Mouse (Mus musculus) lung, postnatal 4 days (tissue): ENCODE results near the gene Skp2.

ENCODE experiments used
- DNase-seq, 2 experiments: peaks; one replicate each; pipeline ENCODE4 v3.0.0; 2021

The Skp2 gene

DNA sequence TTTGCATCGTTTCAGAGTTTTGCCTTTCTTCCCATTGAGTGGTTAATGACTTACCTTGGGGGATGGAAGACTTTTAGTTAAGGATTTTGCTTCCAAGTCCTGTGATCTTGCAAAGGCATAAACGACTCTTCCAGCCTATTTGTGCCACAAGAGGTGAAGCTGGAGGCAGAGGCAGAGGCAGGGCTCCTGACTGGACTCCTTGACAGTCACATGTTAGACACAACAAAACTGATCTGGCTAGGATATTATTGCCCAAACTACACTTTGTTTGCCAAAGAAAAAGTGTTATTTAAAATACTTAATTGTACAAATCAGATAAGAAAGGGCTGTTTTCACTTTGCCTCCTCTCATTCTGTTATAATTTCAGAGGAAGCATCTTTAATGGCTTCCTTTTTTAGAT is 81.1 kb downstream of the Skp2 start:
- DNase-seq = no peak

- DNase-seq = no peak
Observed at GRCm38 (mm10) chr15:9073684-9074083, 81.5 kb downstream of the Skp2 start.

- no peak for DNase-seq
Observed at GRCm38 (mm10) chr15:9073067-9073608, 82.1 kb downstream of the Skp2 start.

GRCm38 (mm10) chr15:9072630-9073029 is 82.6 kb downstream of the Skp2 start:
- DNase-seq = peak in 1 of 2 experiments; percentile 24

GRCm38 (mm10) chr15:9071556-9072544 is 83.4 kb downstream of the Skp2 start:
- DNase-seq = peak; percentile 65 to 67

DNA sequence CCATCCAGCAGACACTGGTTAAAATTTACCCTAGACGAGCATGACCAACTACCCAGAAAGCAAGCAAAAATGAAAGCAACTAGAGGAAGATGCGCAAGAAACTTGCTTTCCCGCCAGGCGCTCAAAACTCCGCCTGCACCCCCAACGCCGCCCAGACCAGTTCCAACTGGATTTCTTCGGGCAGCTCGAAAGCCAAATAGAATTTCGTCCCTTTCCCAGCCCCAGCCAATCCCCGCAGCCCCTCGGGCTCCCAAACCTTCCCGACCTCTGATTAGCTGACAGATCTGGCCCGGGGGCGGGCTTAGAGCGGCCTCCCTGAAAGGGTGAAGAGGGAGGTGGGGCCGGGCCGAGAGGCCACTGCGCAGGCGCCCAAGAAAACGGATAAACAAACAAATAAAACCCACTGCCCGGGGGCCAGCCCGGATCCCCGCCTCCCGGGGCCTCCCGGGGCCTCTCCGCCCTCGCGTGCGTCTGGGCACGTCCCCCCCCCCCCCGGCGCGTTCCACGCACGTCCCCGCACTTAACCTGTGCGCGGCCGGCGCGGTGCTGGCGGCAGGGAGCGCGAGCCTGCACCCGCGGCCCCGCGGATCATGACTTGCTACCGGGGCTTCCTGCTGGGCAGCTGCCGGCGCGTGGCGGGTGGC is 84.2 kb downstream of the Skp2 start, which contains the start of gene Nadk2:
Gene Nadk2, plus strand, starts transcription at position 349 of the 644 bp plus-strand sequence.
- peak; percentile 99 to 100 for DNase-seq

DNA sequence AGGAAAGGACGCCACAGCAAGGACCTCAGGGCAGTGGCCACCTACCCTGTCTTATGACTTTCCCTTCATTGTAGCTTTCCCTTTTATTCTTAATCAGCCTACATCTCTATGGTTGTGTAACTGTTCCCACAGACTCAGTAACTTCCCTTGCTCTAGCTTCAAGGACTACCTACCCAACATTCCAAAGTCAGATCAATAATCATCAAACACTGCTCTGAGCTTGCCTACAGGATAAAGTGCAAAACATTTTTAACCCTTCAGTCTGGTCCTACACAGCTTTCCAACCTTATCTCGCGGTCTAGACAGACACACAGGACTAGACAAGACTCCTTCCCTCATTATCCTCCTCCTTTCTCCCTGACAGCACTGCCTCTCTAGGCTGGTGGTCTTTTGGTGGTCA is 84.9 kb downstream of the Skp2 start:
- no peak for DNase-seq

DNA sequence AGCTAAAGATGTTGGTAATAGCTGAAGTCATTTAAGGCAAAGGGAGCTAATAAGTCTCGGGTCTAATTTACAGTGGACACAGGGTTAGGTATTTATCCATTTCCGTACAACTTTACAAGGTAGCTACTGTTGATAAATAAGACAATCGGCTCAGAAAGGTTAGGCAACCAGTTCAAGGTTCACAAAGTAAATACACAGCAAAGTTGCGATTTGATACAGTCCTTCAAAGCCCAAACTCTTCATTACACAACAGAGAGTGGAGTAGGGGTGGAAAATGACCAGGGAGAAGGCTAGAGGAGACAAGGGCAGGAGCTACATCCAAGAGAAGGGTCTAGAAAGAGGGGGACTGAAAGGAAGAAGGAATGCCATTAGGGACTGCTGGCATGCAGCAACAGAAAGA is 86.3 kb downstream of the Skp2 start:
- no peak for DNase-seq
